Mouse (Mus musculus) stomach, embryonic 15.5 days (tissue): ENCODE data around the gene Dld. TPM values are rescaled to one million over a fixed set of nuclear protein-coding genes. Genes with fewer than 3 reads are reported as not detected.

Experiments
- ATAC-seq: fragments of 200-750 bp; cut with Nextera tagmentation; 2 replicates; pipeline ENCODE4 v1.8.0; 2017; ENCODE audit warnings: low read depth, moderate number of reproducible peaks, moderate TSS enrichment; ENCODE audit not compliant: insufficient read depth, low FRiP score
- H3K27ac ChIP-seq: fragments of 300-500 bp; sonication (generic); 2 replicates; pipeline ENCODE4 v1.5.1; 2015; ENCODE audit warnings: mild to moderate bottlenecking, inconsistent platforms
- H3K27me3 ChIP-seq: fragments of 300-500 bp; sonication (generic); replicated peaks from 2 replicates; pipeline ENCODE4 v1.6.1; 2015; ENCODE audit warnings: inconsistent platforms
- H3K36me3 ChIP-seq: fragments of 300-500 bp; sonication (generic); 2 replicates; pipeline ENCODE4 v1.6.1; 2015; ENCODE audit warnings: inconsistent platforms
- H3K4me1 ChIP-seq: fragments of 300-500 bp; sonication (generic); 2 replicates; pipeline ENCODE4 v1.6.1; 2015; ENCODE audit warnings: inconsistent platforms
- H3K4me2 ChIP-seq: fragments of 300-500 bp; sonication (generic); 2 replicates; pipeline ENCODE4 v1.6.1; 2015; ENCODE audit warnings: mild to moderate bottlenecking, inconsistent platforms
- H3K4me3 ChIP-seq: fragments of 300-500 bp; sonication (generic); replicated peaks from 2 replicates; pipeline ENCODE4 v1.5.1; 2015; ENCODE audit warnings: inconsistent platforms
- H3K9ac ChIP-seq: fragments of 300-500 bp; sonication (generic); 2 replicates; pipeline ENCODE4 v1.6.1; 2015; ENCODE audit warnings: inconsistent platforms
- H3K9me3 ChIP-seq: fragments of 300-500 bp; sonication (generic); 2 replicates; pipeline ENCODE4 v1.6.1; 2016; ENCODE audit warnings: inconsistent platforms
- WGBS: fragments of 180-500 bp; shearing (Covaris S2); methylation state at CpG from one replicate; pipeline ENCODE4 v1.1.7; 2015; 5-methylcytosine and 5-hydroxymethylcytosine counted together
- polyA plus RNA-seq: library from polyadenylated mRNA; unstranded; fragments of >200 nt; fragmentation: Nextera tagmentation; extraction: Ambion mirVana; gene quantifications from 2 replicates; pipeline ENCODE4 v1.2.1, GENCODE M21; 2015

Gene Dld
- polyA plus RNA-seq, 1 experiment from 2014 or later: 126 TPM

GRCm38 (mm10) chr12:31289046-31289445, 62.2 kb downstream of the Dld start:
- no peaks in the 10 kb centered on the region for H3K27me3 ChIP-seq
- no peak overlapping the region for H3K4me2 ChIP-seq
- WGBS: 88% methylated on average over 10 of the region's 10 CpGs
- H3K27ac ChIP-seq: no peak overlapping the region
- no peak overlapping the region for H3K9ac ChIP-seq
- no peak overlapping the region for H3K4me3 ChIP-seq
- H3K36me3 ChIP-seq: peaks cover 37% of the 10 kb centered on the region
- H3K9me3 ChIP-seq: no peaks in the 10 kb centered on the region
- ATAC-seq: no peak
- peaks cover 6% of the 10 kb centered on the region for H3K4me1 ChIP-seq

- H3K36me3 ChIP-seq: peaks cover 41% of the 10 kb centered on the region
- 56% methylated on average over 4 of the region's 4 CpGs for WGBS
- ATAC-seq: no peak
Measured at GRCm38 (mm10) chr12:31283617-31284136, 67.6 kb downstream of the Dld start.

GRCm38 (mm10) chr12:31283131-31283530, 68.1 kb downstream of the Dld start:
- Histone ChIP-seq H3K4me1 (peaks cover 15% of the 10 kb centered on the region), H3K4me2 (no peak overlapping the region), H3K27me3 (no peaks in the 10 kb centered on the region), H3K9ac (no peak overlapping the region), H3K36me3 (peaks cover 43% of the 10 kb centered on the region), H3K4me3 (no peak overlapping the region), H3K27ac (no peak overlapping the region), H3K9me3 (no peaks in the 10 kb centered on the region)
- no peak for ATAC-seq
- WGBS: 72% methylated on average over 4 of the region's 4 CpGs

More at GRCm38 (mm10) chr12:31283617-31284136, 67.6 kb downstream of the Dld start:
- Histone ChIP-seq H3K27ac (no peak overlapping the region), H3K4me2 (no peak overlapping the region), H3K9me3 (no peaks in the 10 kb centered on the region), H3K4me1 (peaks cover 15% of the 10 kb centered on the region), H3K9ac (no peak overlapping the region), H3K27me3 (no peaks in the 10 kb centered on the region), H3K4me3 (no peak overlapping the region)

GRCm38 (mm10) chr12:31282241-31282640, 69.0 kb downstream of the Dld start:
- Histone ChIP-seq H3K4me3 (no peak overlapping the region), H3K27ac (no peak overlapping the region), H3K9me3 (no peaks in the 10 kb centered on the region), H3K4me2 (no peak overlapping the region), H3K4me1 (peaks cover 15% of the 10 kb centered on the region), H3K9ac (no peak overlapping the region), H3K27me3 (no peaks in the 10 kb centered on the region), H3K36me3 (peaks cover 41% of the 10 kb centered on the region)
- ATAC-seq: no peak
- WGBS: 60% methylated on average over 5 of the region's 5 CpGs

Other genes with a start within 250 kb of the Dld start
- gene Gm6993, start 110.7 kb downstream of the Dld start, polyA plus RNA-seq: not detected in 2 replicates
- 83.4 and 94.1 TPM in 2 replicates for gene Lamb1, start 86.2 kb downstream of the Dld start, polyA plus RNA-seq
- gene Slc26a3, start 39.4 kb upstream of the Dld start, polyA plus RNA-seq: 2.5 and 3.6 TPM in 2 replicates
- 12.1 TPM in 2 replicates for gene Cbll1, start 148.2 kb upstream of the Dld start, polyA plus RNA-seq
- gene Slc26a4, start 208.5 kb upstream of the Dld start, polyA plus RNA-seq: 0.06 and 0.19 TPM in 2 replicates